Mouse (Mus musculus) gastrocnemius, postnatal 14 days (tissue): ENCODE data around the gene Foxj1. TPM values are rescaled to one million over a fixed set of nuclear protein-coding genes. Genes with fewer than 3 reads are reported as not detected.

ENCODE experiments used
- DNase-seq: peaks from one replicate; pipeline ENCODE4 v3.0.0; 2021; ENCODE audit warnings: mixed read lengths
- intact Hi-C: fragments of 180-260 bp; cut with DNase I; formaldehyde crosslinking; loops from one replicate; pipeline ENCODE4 v1.15.1; 2025; ENCODE audit warnings: low total_unique reads
- total RNA-seq, 2 experiments: library from RNA; stranded (reverse); gene quantifications; 2 replicates each; pipeline ENCODE4 v1.2.3; 2021

Gene Foxj1
- total RNA-seq, 2 experiments from 2014 or later, result 0.22 to 0.27 TPM

GRCm38 (mm10) chr11:116347955-116348354 is 12.8 kb upstream of the Foxj1 start:
- intact Hi-C loops, result no loop called here
- DNase-seq, result peak; percentile 55

DNA sequence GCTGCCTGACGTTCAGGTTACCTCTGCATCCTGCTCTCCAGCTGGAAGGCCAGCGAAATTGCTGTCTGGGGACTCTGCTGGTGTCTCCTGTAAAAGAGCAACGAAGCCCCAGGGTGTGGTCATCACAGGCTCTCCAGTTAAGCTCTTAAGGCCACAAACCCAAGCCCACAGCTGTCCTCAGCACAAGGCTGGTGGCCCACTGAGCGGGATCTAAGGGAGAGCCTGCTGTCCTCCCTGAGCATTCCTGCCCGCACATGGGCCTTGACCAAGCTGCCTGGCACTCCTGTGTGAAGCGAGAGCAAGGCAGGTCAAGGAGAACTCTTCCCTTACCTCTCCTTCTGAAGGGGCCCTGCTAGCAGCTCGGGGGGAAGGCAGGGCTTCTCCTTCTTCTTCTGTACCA is 11.8 kb upstream of the Foxj1 start:
- no peak for DNase-seq
- intact Hi-C loops, result no loop called here

- no peak for DNase-seq
- intact Hi-C loops, result no loop called here
Observed at GRCm38 (mm10) chr11:116342069-116342791, 7.0 kb upstream of the Foxj1 start.

- intact Hi-C loops, result no loop called here
- DNase-seq, result no peak
Observed at GRCm38 (mm10) chr11:116337531-116337930, 2.3 kb upstream of the Foxj1 start.

DNA sequence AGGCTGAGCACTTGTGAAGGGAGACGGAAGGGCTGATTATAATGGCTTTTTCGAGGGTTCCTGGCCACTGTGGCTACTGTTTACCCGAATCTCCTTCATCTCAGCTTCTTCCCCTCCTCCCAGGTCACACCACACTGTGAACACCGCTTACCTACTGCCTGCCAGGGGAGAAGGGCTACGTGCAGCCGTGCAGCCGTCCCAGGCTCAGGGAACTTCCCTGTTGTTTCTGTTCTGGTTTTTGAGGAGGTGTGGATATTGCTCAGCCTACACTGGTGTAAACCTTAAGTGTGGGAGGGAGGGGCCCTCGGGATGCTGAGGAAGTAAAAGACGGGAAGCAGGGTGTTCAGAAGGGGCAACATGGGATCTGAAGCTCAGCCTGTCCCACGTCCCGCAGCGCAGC is 1.8 kb upstream of the Foxj1 start:
- intact Hi-C loops, result no loop called here
- DNase-seq, result no peak

- DNase-seq, result no peak
- intact Hi-C loops, result no loop called here
Observed at GRCm38 (mm10) chr11:116336393-116336792, 1.2 kb upstream of the Foxj1 start.

- intact Hi-C loops, result no loop called here
- no peak for DNase-seq
Observed at GRCm38 (mm10) chr11:116334417-116334782, 799 bp downstream of the Foxj1 start.

DNA sequence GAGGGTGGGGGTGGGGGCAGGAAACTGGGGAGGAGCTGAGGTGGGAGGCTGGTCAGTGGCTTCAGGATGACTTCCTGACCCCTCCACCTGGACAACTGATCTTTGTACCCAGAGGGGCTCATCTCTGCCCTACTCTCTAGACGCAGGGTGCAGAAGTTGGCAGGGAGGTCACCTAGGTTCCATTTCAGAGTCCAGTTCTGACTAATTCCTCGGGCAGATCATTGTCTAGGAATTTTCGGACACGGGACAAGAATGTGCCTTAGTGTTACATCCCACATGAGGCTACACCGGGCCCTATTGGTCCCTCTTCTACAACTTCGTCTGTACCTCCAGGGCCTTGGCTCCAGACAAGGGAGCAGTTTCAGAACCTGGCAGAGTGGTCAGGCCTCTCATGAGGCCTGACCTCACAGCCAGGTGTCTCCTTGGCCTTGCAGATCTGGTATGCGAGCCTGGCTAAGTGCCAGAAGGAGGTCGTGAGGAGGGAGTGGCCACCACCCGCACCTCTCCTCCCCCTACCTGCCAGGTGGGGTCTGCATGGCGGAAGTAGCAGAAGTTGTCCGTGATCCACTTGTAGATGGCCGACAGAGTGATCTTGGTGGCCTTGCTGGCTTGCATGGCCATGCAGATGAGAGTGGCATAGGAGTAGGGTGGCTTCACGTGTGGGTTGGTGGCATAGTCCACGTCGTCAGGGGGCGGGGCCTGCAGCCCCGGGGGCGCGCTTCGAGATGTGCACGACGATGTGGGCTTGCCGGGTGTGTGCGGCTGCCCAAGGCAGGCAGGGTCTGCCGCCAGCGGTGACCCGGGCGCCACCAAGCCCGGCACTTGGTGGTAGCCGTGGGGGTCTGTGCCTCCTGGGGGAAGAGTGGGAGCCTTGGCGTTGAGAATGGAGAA is 1.4 kb downstream of the Foxj1 start:
- no peak for DNase-seq
- intact Hi-C loops, result no loop called here

- DNase-seq, result no peak
- intact Hi-C loops, result no loop called here
Observed at GRCm38 (mm10) chr11:116332983-116333270, 2.3 kb downstream of the Foxj1 start.

- peak; percentile 42 for DNase-seq
Observed at GRCm38 (mm10) chr11:116332232-116332982, 2.8 kb downstream of the Foxj1 start.

GRCm38 (mm10) chr11:116330211-116330518 is 5.0 kb downstream of the Foxj1 start:
- intact Hi-C loops, result no loop called here
- DNase-seq, result no peak

More at GRCm38 (mm10) chr11:116332232-116332982, 2.8 kb downstream of the Foxj1 start:
- intact Hi-C loops, result no loop called here

- DNase-seq, result no peak
- intact Hi-C loops, result loop anchor here (5.0 kb wide), 1 partner anchor 43 kb away; no protein-coding TSS in a partner anchor
Observed at GRCm38 (mm10) chr11:116329314-116330210, 5.6 kb downstream of the Foxj1 start.

GRCm38 (mm10) chr11:116326963-116327603 is 8.1 kb downstream of the Foxj1 start:
- intact Hi-C loops, result loop anchor here (5.0 kb wide), 1 partner anchor 45 kb away; no protein-coding TSS in a partner anchor
- no peak for DNase-seq

DNA sequence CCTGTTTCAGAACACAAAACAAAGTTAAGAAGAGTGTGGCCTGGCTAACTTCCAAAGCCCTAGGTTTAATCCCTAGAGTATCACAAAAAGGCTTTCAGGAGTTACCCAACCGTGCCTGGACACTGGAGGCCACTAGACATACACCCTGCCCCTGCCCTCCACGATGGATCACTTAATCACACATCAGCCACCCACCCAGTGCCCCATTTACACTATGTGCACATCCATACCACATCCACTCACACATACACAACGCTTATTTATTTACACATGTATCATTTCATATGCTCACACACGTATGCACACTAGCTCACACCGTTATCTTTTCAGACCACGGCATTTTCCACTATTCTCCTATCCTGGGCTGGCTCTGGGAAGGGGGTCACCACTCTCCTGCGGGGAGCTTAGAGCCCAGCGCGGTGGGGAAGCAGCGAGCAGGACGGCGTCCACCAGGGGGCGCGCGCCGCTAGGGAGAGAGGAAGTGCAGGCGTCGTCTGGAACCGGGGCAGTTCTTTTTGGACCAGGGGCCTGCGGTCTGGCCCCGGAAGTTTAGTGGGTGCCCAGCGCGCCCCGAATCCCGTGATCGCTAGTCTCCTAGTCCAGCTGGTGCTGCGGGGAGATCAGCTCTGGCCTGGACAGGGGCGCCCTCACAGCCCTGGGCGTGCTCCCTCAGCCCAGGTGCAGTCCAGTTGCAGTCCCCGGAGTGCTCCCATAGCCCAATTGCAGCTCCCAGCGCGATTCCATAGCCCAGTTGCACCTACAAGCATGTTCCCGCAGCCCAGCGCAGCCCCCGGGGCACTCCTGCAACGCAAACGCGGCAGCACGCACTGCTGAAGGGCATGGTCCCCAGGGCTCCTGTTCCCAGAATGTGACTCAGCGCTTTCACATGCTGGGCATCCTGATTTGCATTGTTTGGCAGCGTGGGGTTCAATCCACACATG is 16.2 kb downstream of the Foxj1 start:
- intact Hi-C loops, result loop anchor here (2.0 kb wide), 1 partner anchor 128 kb away; no protein-coding TSS in a partner anchor
- DNase-seq, result peak; percentile 91

GRCm38 (mm10) chr11:116312359-116312758 is 22.8 kb downstream of the Foxj1 start:
- intact Hi-C loops, result no loop called here
- DNase-seq, result no peak

GRCm38 (mm10) chr11:116311169-116311568 is 24.0 kb downstream of the Foxj1 start:
- no peak for DNase-seq
- intact Hi-C loops, result no loop called here

DNA sequence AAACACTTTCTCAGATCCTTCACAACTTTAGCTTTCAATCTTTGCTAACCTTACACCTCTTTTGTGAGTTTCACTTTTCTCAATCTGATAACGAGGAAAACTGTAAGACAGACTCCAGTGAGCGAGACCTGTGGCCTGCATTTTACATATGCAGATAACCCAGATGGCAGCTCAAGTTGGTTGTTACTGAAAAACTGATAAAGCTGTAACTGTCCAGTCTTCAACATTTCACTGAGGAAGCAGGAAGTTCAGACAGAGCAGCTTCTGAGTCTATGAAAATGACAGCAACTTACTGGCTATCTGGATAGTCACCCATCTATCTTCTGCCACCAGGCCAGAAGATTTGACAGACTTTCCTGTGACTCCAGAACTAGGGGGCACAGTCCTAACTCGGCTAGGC is 25.6 kb downstream of the Foxj1 start:
- DNase-seq, result no peak
- intact Hi-C loops, result no loop called here
